Mouse (Mus musculus) kidney, adult 2 months (tissue): ENCODE results near the gene Ttpal.

ENCODE experiments used
- CTCF ChIP-seq: fragments of 200-500 bp; conservative IDR thresholded peaks from 2 replicates; pipeline ENCODE4 v1.5.1; 2011; ENCODE audit warnings: low read depth, mild to moderate bottlenecking, control low read depth, low read length, moderate library complexity, mixed read lengths; ENCODE audit not compliant: insufficient read depth, insufficient read length
- POLR2A ChIP-seq: fragments of 200-500 bp; IDR thresholded peaks from one replicate; pipeline ENCODE4 v1.6.1; 2011; ENCODE audit warnings: low read depth, low read length, control low read depth

DNA sequence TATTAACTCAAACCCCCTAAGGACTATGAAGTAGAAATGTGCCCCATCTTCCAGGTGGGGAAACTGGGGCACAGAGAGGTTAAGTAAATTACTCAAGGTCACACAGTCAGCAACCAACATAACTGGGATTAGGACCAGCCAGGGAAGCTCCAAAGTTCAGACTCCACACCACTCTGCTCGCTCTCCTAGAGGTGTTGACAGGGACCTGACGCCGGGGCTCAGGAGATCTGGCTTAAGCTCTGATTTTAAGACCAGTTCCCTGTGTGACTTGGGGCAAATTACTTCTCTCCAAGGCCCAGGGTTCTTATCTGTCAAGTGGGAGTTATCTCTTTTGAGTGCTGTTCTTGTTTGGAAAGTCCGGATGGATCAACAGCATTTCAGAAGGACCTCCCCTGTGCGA, 42.9 kb upstream of the Ttpal start:
- TF ChIP-seq CTCF = no peak
- no peak for TF ChIP-seq POLR2A
